Mouse (Mus musculus): ENCODE results near the gene Psenen.

DNA sequence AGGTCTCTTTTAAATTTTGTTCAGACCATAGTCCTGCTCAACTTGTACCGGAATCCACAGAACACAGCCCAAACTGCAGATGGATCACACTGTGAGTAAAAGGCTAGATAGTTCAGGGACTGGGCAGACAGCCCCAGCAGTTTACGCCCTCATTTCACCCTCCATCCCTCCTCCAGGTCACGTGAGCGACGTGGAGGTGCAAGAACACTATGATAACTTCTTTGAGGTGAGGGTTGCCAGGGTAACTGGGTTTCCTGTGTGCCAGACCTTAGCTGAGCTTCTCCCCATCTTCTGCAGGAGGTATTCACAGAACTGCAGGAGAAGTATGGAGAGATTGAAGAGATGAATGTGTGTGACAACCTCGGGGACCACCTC lies 466 bp upstream of the Psenen start:
- TF ChIP-seq CHD2 (IDR thresholded peaks at IDR 0.05; ENCODE audit: low read depth, low read length) (no peak), HCFC1 (IDR thresholded peaks at IDR 0.05; ENCODE audit: borderline replicate concordance, insufficient read depth, low read length) (no peak), ZNF384 (IDR thresholded peaks at IDR 0.05; ENCODE audit: low read depth, low read length) (no peak)

Measured in ES-E14 (cell line).